Mouse (Mus musculus): Measurements from ENCODE around the gene Cdh13. TPM values are rescaled to one million over a fixed set of nuclear protein-coding genes. Genes with fewer than 3 reads are reported as not detected.

Cdh13 gene
- polyA plus RNA-seq, 1 experiment: 38.3 TPM

DNA sequence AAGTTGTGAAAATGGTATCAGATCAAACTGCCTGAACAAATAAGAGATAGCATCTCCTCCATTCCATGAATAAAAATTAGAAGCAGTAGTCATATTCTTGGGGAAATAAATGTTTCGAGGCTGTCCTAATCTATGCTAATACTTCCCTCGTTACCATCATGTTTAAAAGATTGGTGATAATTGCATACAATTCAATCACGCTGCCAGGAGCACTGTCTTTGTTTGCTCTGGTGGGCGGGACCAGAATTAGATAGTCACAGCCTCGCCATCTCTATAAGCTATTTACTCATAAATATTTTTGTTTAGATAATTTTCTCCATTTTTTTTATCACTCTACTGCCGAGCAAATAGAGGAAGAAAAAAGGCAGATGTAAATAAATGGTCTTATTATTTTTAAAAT lies 819.3 kb downstream of the Cdh13 start:
- Histone ChIP-seq H3K27ac (ENCODE audit: insufficient read depth, low read length) (no peak overlapping the region), H3K4me1 (ENCODE audit: control insufficient read depth, insufficient read depth, low read length) (no peaks in the 10 kb centered on the region), H3K4me3 (ENCODE audit: insufficient read depth, low read length) (no peak overlapping the region)
- TF ChIP-seq POLR2A (IDR thresholded peaks at IDR 0.05; ENCODE audit: extremely low read depth, insufficient read depth, low read length): no peak
- TF ChIP-seq CTCF (IDR thresholded peaks at IDR 0.05; ENCODE audit: extremely low read depth, insufficient read depth, low read length): no peak

DNA sequence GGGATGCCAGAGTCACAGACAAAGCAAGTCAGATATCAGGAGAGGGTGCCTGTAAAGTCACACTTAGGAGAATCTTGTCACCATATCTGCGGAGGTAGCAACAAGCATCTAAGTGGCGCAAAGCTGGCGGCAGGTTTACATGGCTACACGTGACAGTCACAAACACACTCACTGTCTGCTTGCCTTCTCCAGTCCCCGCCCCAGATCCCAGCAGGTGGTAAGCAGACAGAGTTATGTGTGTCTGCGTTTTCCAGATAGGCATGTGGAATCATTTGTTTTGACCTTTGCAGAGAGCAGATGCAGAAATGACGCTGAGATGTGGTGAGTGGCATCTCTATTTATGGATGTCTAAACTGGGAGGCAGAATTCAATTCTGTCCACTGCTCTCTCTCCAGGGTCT lies 826.1 kb downstream of the Cdh13 start:
- H3K27ac ChIP-seq (ENCODE audit: insufficient read depth, low read length): no peak overlapping the region
- no peak overlapping the region for H3K4me3 ChIP-seq (ENCODE audit: insufficient read depth, low read length)

DNA sequence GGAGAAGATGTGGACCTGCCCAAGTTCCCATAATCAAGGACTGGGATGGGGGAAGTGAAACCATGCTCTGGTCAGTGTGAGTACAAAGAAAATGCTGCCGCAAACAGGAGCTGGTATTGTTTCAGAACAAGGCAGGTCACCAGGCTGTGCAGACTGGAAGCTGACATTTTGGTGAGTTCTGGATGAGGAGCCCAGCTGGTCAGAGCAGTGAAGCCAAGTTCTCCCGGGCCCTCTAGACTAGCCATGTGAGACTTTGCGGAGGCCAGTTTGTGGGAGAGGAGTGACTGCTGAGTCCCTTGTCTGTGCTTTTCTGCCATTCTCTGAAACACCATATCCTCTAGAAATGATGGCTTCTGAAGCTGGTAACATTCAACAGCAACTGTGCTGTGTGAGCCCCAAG lies 829.3 kb downstream of the Cdh13 start:
- Histone ChIP-seq H3K27ac (ENCODE audit: insufficient read depth, low read length) (peak overlapping the region; percentile 22; the same call in 1 of the 2 replicates), H3K4me3 (ENCODE audit: insufficient read depth, low read length) (no peak overlapping the region), H3K4me1 (ENCODE audit: control insufficient read depth, insufficient read depth, low read length) (peaks cover 2% of the 10 kb centered on the region)
- no peak for TF ChIP-seq CTCF (IDR thresholded peaks at IDR 0.05; ENCODE audit: extremely low read depth, insufficient read depth, low read length)
- no peak for TF ChIP-seq POLR2A (IDR thresholded peaks at IDR 0.05; ENCODE audit: extremely low read depth, insufficient read depth, low read length)

More for the DNA sequence above, 826.1 kb downstream of the Cdh13 start:
- TF ChIP-seq POLR2A (IDR thresholded peaks at IDR 0.05; ENCODE audit: extremely low read depth, insufficient read depth, low read length) (no peak), CTCF (IDR thresholded peaks at IDR 0.05; ENCODE audit: extremely low read depth, insufficient read depth, low read length) (no peak)
- peaks cover 2% of the 10 kb centered on the region for H3K4me1 ChIP-seq (ENCODE audit: control insufficient read depth, insufficient read depth, low read length)

DNA sequence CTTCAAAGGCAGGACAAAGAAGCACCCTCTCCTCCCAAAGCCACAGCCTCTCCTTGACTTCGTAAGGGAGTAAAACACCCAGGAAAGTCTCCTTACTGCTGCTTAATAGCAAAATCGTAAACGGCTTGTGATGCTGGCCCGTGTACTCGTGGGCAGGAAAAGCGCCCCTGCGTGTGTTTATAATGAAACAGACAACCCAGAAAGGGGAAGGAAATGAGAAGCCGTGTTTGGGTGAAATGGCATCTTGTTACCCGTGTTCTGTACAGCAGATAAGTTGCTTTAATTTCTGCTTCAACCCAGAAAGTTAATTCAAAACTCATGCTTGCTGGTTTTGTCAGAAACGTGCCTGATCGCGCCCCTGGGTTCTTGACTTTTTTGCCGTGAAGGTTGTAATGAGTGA lies 837.7 kb downstream of the Cdh13 start:
- H3K4me1 ChIP-seq (ENCODE audit: control insufficient read depth, insufficient read depth, low read length): no peaks in the 10 kb centered on the region
- no peak overlapping the region for H3K27ac ChIP-seq (ENCODE audit: insufficient read depth, low read length)
- H3K4me3 ChIP-seq (ENCODE audit: insufficient read depth, low read length): no peak overlapping the region
- TF ChIP-seq POLR2A (IDR thresholded peaks at IDR 0.05; ENCODE audit: extremely low read depth, insufficient read depth, low read length) (no peak), CTCF (IDR thresholded peaks at IDR 0.05; ENCODE audit: extremely low read depth, insufficient read depth, low read length) (no peak)

DNA sequence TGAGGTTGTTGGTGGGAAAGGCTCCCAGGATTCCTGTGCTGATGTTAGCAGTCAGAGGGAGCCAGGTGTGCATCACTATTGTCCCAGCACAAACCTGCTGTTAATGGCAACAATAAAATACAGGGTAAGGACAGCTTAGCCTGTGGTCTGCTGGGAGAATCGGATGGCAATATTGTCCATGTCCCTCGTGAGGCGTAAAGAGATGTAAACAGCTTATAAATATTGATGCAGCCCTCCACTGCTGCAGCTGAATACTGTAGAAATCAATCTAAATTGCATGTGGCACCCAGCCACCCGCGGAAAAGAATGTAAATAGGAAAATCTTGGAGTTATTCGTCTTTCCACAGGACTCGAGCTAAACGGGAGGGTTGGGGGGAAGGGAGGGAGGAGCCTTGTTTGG lies 844.3 kb downstream of the Cdh13 start:
- H3K4me3 ChIP-seq (ENCODE audit: insufficient read depth, low read length): no peak overlapping the region
- no peak overlapping the region for H3K27ac ChIP-seq (ENCODE audit: insufficient read depth, low read length)
- H3K4me1 ChIP-seq (ENCODE audit: control insufficient read depth, insufficient read depth, low read length): 0 out of 2 replicates have a peak, but pooled peaks cover 2% of the 10 kb centered on the region
- no peak for TF ChIP-seq CTCF (IDR thresholded peaks at IDR 0.05; ENCODE audit: extremely low read depth, insufficient read depth, low read length)
- no peak for TF ChIP-seq POLR2A (IDR thresholded peaks at IDR 0.05; ENCODE audit: extremely low read depth, insufficient read depth, low read length)

DNA sequence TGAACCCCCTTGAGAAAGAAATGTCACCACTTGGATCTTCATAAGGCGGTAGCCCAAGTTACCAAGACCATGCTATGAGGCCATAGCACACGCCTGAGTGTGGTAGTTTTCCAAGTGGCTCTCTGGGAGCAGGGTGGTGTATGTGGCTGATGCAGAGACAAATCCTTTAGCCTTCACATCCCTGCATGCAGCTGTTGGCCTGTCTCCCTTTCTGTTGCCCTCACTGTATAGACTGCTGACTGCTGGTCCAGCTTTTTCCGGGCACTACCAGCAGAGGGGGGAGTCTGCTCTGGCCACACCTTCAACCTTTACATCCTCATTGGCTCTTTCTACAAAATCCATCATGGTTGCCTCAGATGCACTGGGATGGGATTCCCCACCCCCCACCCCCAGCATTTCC lies 844.7 kb downstream of the Cdh13 start:
- no peak overlapping the region for H3K4me3 ChIP-seq (ENCODE audit: insufficient read depth, low read length)
- TF ChIP-seq POLR2A (IDR thresholded peaks at IDR 0.05; ENCODE audit: extremely low read depth, insufficient read depth, low read length): no peak
- TF ChIP-seq CTCF (IDR thresholded peaks at IDR 0.05; ENCODE audit: extremely low read depth, insufficient read depth, low read length): no peak
- 0 out of 2 replicates have a peak, but pooled peaks cover 2% of the 10 kb centered on the region for H3K4me1 ChIP-seq (ENCODE audit: control insufficient read depth, insufficient read depth, low read length)
- no peak overlapping the region for H3K27ac ChIP-seq (ENCODE audit: insufficient read depth, low read length)

DNA sequence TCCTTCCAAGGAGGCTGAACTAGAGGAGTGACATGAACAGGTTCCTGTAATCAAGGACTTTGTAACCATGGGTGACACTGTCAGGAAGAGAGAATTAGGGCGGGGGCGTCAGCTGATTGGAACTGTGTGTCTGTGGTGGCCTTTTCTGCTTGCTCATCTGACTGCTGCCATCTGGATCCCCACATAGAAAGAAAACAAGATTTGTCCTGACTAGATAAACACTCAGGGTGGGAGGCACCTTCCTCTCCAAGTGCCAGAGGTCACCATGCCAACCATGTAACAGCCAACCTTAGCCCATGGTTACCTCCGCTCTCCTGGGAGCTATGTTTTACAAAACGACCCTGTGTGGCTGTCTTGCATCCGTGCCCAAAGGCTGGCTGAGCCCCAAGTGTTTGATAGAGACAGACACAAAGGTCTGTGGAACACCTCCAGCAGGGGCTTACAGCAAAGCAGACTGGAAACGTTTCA lies 873.0 kb downstream of the Cdh13 start:
- TF ChIP-seq CTCF (IDR thresholded peaks at IDR 0.05; ENCODE audit: extremely low read depth, insufficient read depth, low read length) (no peak), POLR2A (IDR thresholded peaks at IDR 0.05; ENCODE audit: extremely low read depth, insufficient read depth, low read length) (no peak)
- Histone ChIP-seq H3K4me1 (ENCODE audit: control insufficient read depth, insufficient read depth, low read length) (no peaks in the 10 kb centered on the region; the same call in 1 of the 2 replicates), H3K27ac (ENCODE audit: insufficient read depth, low read length) (no peak overlapping the region), H3K4me3 (ENCODE audit: insufficient read depth, low read length) (no peak overlapping the region)

DNA sequence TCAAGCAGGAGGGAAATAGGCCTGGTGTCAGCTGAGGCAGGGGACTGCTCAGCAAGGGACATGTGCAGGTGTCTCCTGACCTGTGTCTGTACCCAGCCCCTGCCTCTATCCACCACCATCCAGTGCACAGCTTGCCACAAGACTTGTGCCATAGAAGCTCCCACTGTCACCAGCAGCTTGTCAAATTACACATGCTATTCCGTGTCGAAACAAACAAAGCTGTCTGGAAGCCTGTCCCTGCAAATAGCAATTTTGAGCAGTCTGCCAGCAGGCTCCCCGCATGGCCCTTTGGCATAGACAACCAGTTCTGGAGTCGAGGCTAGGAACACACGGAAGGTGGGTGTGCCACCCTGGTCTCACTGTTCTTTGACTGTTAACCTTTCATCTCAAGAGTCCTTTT lies 875.1 kb downstream of the Cdh13 start:
- Histone ChIP-seq H3K4me1 (ENCODE audit: control insufficient read depth, insufficient read depth, low read length) (no peaks in the 10 kb centered on the region; the same call in 1 of the 2 replicates), H3K4me3 (ENCODE audit: insufficient read depth, low read length) (no peak overlapping the region), H3K27ac (ENCODE audit: insufficient read depth, low read length) (no peak overlapping the region)
- no peak for TF ChIP-seq POLR2A (IDR thresholded peaks at IDR 0.05; ENCODE audit: extremely low read depth, insufficient read depth, low read length)
- no peak for TF ChIP-seq CTCF (IDR thresholded peaks at IDR 0.05; ENCODE audit: extremely low read depth, insufficient read depth, low read length)

DNA sequence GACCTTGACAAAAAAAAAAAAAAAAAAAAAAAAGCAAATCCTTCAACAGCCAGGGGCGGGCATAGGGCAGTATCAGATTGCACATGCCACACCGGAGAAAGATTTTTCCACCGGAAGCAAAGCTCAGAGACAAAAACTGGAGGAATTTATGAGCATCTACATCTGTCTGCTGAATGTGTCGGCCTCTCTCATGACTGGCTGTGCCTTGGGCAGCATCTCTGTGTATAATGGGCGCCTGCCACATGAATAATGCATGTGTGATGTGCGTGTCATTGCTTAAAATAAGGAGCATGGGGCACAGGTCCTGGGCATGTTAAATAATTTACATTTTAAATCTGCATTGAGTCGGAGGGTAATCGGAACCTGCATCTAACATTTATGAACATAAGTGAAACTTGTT lies 876.3 kb downstream of the Cdh13 start:
- H3K4me1 ChIP-seq (ENCODE audit: control insufficient read depth, insufficient read depth, low read length): no peaks in the 10 kb centered on the region; the same call in 1 of the 2 replicates
- no peak for TF ChIP-seq POLR2A (IDR thresholded peaks at IDR 0.05; ENCODE audit: extremely low read depth, insufficient read depth, low read length)
- TF ChIP-seq CTCF (IDR thresholded peaks at IDR 0.05; ENCODE audit: extremely low read depth, insufficient read depth, low read length): no peak

DNA sequence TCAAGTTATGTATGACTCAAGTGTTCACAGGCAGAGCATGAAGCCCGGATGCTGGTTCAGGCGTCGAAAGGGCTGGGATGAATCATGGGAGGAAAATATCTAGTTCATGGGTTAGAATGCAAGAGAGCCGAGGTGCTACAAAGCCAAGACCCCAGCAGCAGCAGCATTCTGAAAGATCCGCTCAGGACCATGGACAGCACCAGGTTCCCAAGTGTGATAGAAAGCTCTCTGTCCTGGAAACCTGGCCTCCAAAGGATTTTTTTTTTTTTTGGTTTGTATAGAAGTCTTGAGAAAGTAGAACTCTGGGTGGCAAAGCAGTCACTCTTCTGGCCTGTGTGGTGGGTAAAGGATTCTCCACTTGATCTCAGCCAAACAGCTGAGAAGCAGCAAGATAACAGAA lies 880.5 kb downstream of the Cdh13 start:
- H3K4me3 ChIP-seq (ENCODE audit: insufficient read depth, low read length): no peak overlapping the region
- H3K4me1 ChIP-seq (ENCODE audit: control insufficient read depth, insufficient read depth, low read length): no peaks in the 10 kb centered on the region
- TF ChIP-seq POLR2A (IDR thresholded peaks at IDR 0.05; ENCODE audit: extremely low read depth, insufficient read depth, low read length) (no peak), CTCF (IDR thresholded peaks at IDR 0.05; ENCODE audit: extremely low read depth, insufficient read depth, low read length) (no peak)
- H3K27ac ChIP-seq (ENCODE audit: insufficient read depth, low read length): no peak overlapping the region

More for the DNA sequence above, 876.3 kb downstream of the Cdh13 start:
- H3K4me3 ChIP-seq (ENCODE audit: insufficient read depth, low read length): no peak overlapping the region
- H3K27ac ChIP-seq (ENCODE audit: insufficient read depth, low read length): no peak overlapping the region

All from cortical plate, adult 2 months (tissue).